Comparison of ENCODE assay signal across 8 mouse cellular contexts in genomic region chr1:39901063-39901811, GRCm38 (mm10). TPM values are rescaled to one million over a fixed set of nuclear protein-coding genes. Genes with fewer than 3 reads are reported as not detected.
DNase-seq lines count a peak whose midpoint lies in the region; ATAC-seq and TF ChIP-seq lines count a peak whose summit lies in the region.

No protein-coding gene starts in this region.

- WGBS in hindbrain, embryonic 16.5 days = 0% methylated on average over 30 of the region's 75 CpGs
- under 1% methylated on average over 51 of the region's 75 CpGs for WGBS in limb, embryonic 15.5 days
- WGBS in thymus, adult 2 months = under 1% methylated on average over 74 of the region's 75 CpGs

- DNase-seq in ovary, postnatal 10 days (ENCODE audit: low spot score) = peak; percentile 53
- no peak for DNase-seq in ovary, adult 18-20 months (ENCODE audit: low spot score)
- peak; percentile 74 for DNase-seq in cerebellum, adult 9-11 months
- peak; percentile 40 to 50 for DNase-seq in frontal cortex, postnatal 36 days (ENCODE audit: low spot score in 2 of 2)
- peak; percentile 66 for DNase-seq in naive thymus-derived CD4-positive, alpha-beta T cell, adult 2 months (ENCODE audit: low read depth)
- peak; percentile 58 for DNase-seq in thymus, adult 2 months

- no peaks in the 10 kb centered on the region for H3K36me3 ChIP-seq in hindbrain, embryonic 16.5 days (ENCODE audit: control insufficient read depth, insufficient read depth, low read length)
- H3K36me3 ChIP-seq in limb, embryonic 15.5 days = no peaks in the 10 kb centered on the region
- H3K36me3 ChIP-seq in thymus, adult 2 months (ENCODE audit: control insufficient read depth, insufficient read depth, low read length) = no peaks in the 10 kb centered on the region

- peak; percentile 31 for ATAC-seq in hindbrain, embryonic 16.5 days
- ATAC-seq in limb, embryonic 15.5 days (ENCODE audit: insufficient number of reproducible peaks, low FRiP score, low TSS enrichment, low read depth) = peak; percentile 2; the same call in 1 of the 2 replicates

- no peaks in the 10 kb centered on the region for H3K9me3 ChIP-seq in hindbrain, embryonic 16.5 days (ENCODE audit: control insufficient read depth, low read length)
- H3K9me3 ChIP-seq in limb, embryonic 15.5 days = no peaks in the 10 kb centered on the region

- peaks cover 36% of the 10 kb centered on the region for H3K4me1 ChIP-seq in hindbrain, embryonic 16.5 days (ENCODE audit: control insufficient read depth, insufficient read depth, low read depth, low read length)
- H3K4me1 ChIP-seq in limb, embryonic 15.5 days = peaks cover 37% of the 10 kb centered on the region
- H3K4me1 ChIP-seq in thymus, adult 2 months (replicated peaks; ENCODE audit: control insufficient read depth, insufficient read depth, low read length) = peaks cover 39% of the 10 kb centered on the region

- peak overlapping the region; percentile 99 for H3K27ac ChIP-seq in hindbrain, embryonic 16.5 days (ENCODE audit: low read depth, low read length)
- peak overlapping the region; percentile 97 for H3K27ac ChIP-seq in limb, embryonic 15.5 days
- peak overlapping the region; percentile 91 for H3K27ac ChIP-seq in thymus, adult 2 months (ENCODE audit: control insufficient read depth, insufficient read depth, low read length)

- H3K4me3 ChIP-seq in hindbrain, embryonic 16.5 days (ENCODE audit: low read length) = peak overlapping the region; percentile 78
- H3K4me3 ChIP-seq in limb, embryonic 15.5 days = peak overlapping the region; percentile 98
- H3K4me3 ChIP-seq in thymus, adult 2 months (ENCODE audit: control insufficient read depth, insufficient read depth, low read length) = peak overlapping the region; percentile 95

- TF ChIP-seq CTCF in thymus, adult 2 months (IDR thresholded peaks at IDR 0.05; ENCODE audit: borderline replicate concordance, control insufficient read depth, extremely low read depth, insufficient read depth, low read length, poor library complexity) = no peak

- no peaks in the 10 kb centered on the region for H3K27me3 ChIP-seq in hindbrain, embryonic 16.5 days (replicated peaks; ENCODE audit: control insufficient read depth, insufficient read depth, low read length)
- no peaks in the 10 kb centered on the region for H3K27me3 ChIP-seq in limb, embryonic 15.5 days
- no peaks in the 10 kb centered on the region for H3K27me3 ChIP-seq in thymus, adult 2 months (ENCODE audit: control insufficient read depth, insufficient read depth, low read length)

- TF ChIP-seq POLR2A in thymus, adult 2 months (IDR thresholded peaks at IDR 0.05; ENCODE audit: control insufficient read depth, extremely low read depth, insufficient read depth, low read length, poor library complexity) = no peak

- H3K9ac ChIP-seq in hindbrain, embryonic 16.5 days (ENCODE audit: low read depth, low read length) = peak overlapping the region; percentile 98
- H3K9ac ChIP-seq in limb, embryonic 15.5 days = peak overlapping the region; percentile 97

- H3K4me2 ChIP-seq in hindbrain, embryonic 16.5 days (ENCODE audit: low read length) = peak overlapping the region; percentile 93
- peak overlapping the region; percentile 55 for H3K4me2 ChIP-seq in limb, embryonic 15.5 days

RNA-seq across cellular contexts. Expression of gene Map4k4, which starts 0.5 kb away (rescaled TPM):
- polyA plus RNA-seq in hindbrain, embryonic 16.5 days (2015; fragmentation: Nextera tagmentation; extraction: Ambion mirVana) = 21.7 and 22.1 TPM in 2 replicates
- 29.5 and 32.7 TPM in 2 replicates for polyA plus RNA-seq in limb, embryonic 15.5 days (2015; fragmentation: Nextera tagmentation; extraction: Ambion mirVana)
- polyA plus RNA-seq in thymus, adult 2 months (2012; rRNA removed) = 164 and 167 TPM in 2 replicates
